In genomic region chr11:95714411-95714810, GRCm38 (mm10) we compare ENCODE assay signal across 8 mouse cellular contexts. TPM values are rescaled to one million over a fixed set of nuclear protein-coding genes. Genes with fewer than 3 reads are reported as not detected.
DNase-seq lines count a peak whose midpoint lies in the region; ATAC-seq and TF ChIP-seq lines count a peak whose summit lies in the region.

No protein-coding gene starts in this region.

- peak overlapping the region; percentile 87 for H3K27ac ChIP-seq in MEL (ENCODE audit: control insufficient read depth, low read depth, low read length)
- peak overlapping the region; percentile 99; the same call in 1 of the 2 replicates for H3K27ac ChIP-seq in hindbrain, embryonic 12.5 days
- peak overlapping the region; percentile 95 for H3K27ac ChIP-seq in midbrain, embryonic 15.5 days

- 41% methylated on average over 7 of the region's 7 CpGs for WGBS in hindbrain, embryonic 12.5 days
- 28% methylated on average over 7 of the region's 7 CpGs for WGBS in midbrain, embryonic 15.5 days

- H3K79me2 ChIP-seq in MEL (ENCODE audit: control insufficient read depth, insufficient read depth, low read length, poor library complexity) = peaks cover 60% of the 10 kb centered on the region

- peak overlapping the region; percentile 86 to 91 for H3K4me3 ChIP-seq in MEL (ENCODE audit: control insufficient read depth in 1 of 2, insufficient read depth in 1 of 2, low read depth in 2 of 2, low read length in 2 of 2)
- peak overlapping the region; percentile 94 for H3K4me3 ChIP-seq in hindbrain, embryonic 12.5 days
- H3K4me3 ChIP-seq in midbrain, embryonic 15.5 days = peak overlapping the region; percentile 84

- peak; percentile 4 for DNase-seq in embryo, embryonic 9.5 days (ENCODE audit: extremely low spot score)
- no peak for DNase-seq in embryo, embryonic 10.5 days (ENCODE audit: low spot score)
- peak; percentile 60 for DNase-seq in MEL (ENCODE audit: low read depth, low spot score)
- no peak for DNase-seq in yolk sac, embryonic 10.5 days (ENCODE audit: low spot score)
- no peak for DNase-seq in adrenal gland, adult 18-20 months (ENCODE audit: low spot score in 2 of 2)
- no peak for DNase-seq in layer of hippocampus, postnatal 14 days (ENCODE audit: low spot score in 2 of 2)

- TF ChIP-seq RAD21 in MEL (IDR thresholded peaks at IDR 0.05; ENCODE audit: low read depth, low read length) = no peak

- no peaks in the 10 kb centered on the region for H3K27me3 ChIP-seq in MEL (ENCODE audit: control insufficient read depth in 1 of 2, insufficient read depth in 2 of 2, low read length in 2 of 2)
- H3K27me3 ChIP-seq in hindbrain, embryonic 12.5 days = no peaks in the 10 kb centered on the region
- H3K27me3 ChIP-seq in midbrain, embryonic 15.5 days (replicated peaks) = no peaks in the 10 kb centered on the region

- no peak for TF ChIP-seq POLR2A in MEL (IDR thresholded peaks at IDR 0.05; ENCODE audit: control insufficient read depth in 1 of 2, insufficient read depth in 1 of 2, low read depth in 1 of 2, low read length in 2 of 2, poor library complexity in 1 of 2)

- H3K4me1 ChIP-seq in MEL (ENCODE audit: control insufficient read depth in 1 of 2, insufficient read depth in 2 of 2, low read length in 2 of 2) = peaks cover 16 to 34% of the 10 kb centered on the region in 2 experiments
- peaks cover 25% of the 10 kb centered on the region for H3K4me1 ChIP-seq in hindbrain, embryonic 12.5 days
- H3K4me1 ChIP-seq in midbrain, embryonic 15.5 days = peaks cover 34% of the 10 kb centered on the region

- H3K9ac ChIP-seq in MEL (ENCODE audit: control insufficient read depth, low read depth, low read length, poor library complexity, severe bottlenecking) = peak overlapping the region; percentile 93
- H3K9ac ChIP-seq in hindbrain, embryonic 12.5 days = peak overlapping the region; percentile 97
- peak overlapping the region; percentile 80 for H3K9ac ChIP-seq in midbrain, embryonic 15.5 days

- TF ChIP-seq EP300 in MEL (IDR thresholded peaks at IDR 0.05; ENCODE audit: low read depth in 1 of 2, low read length in 2 of 2) = 0 out of 4 replicates have a peak, but pooled peaks of 1 of the 2 experiments have one; percentile 0

- H3K36me3 ChIP-seq in MEL (ENCODE audit: control insufficient read depth in 1 of 2, insufficient read depth in 2 of 2, low read length in 2 of 2) = peaks cover 4 to 44% of the 10 kb centered on the region in 2 experiments; a peak in 3 of 4 replicates
- no peaks in the 10 kb centered on the region for H3K36me3 ChIP-seq in hindbrain, embryonic 12.5 days
- H3K36me3 ChIP-seq in midbrain, embryonic 15.5 days (replicated peaks) = no peaks in the 10 kb centered on the region

- H3K4me2 ChIP-seq in hindbrain, embryonic 12.5 days (replicated peaks) = peak overlapping the region; percentile 86
- H3K4me2 ChIP-seq in midbrain, embryonic 15.5 days = peak overlapping the region; percentile 67

- no peak for TF ChIP-seq CTCF in MEL (IDR thresholded peaks at IDR 0.05 in 2 of 3, conservative IDR thresholded peaks at IDR 0.05 in 1 of 3; ENCODE audit: control insufficient read depth in 1 of 3, insufficient read depth in 1 of 3, low read depth in 2 of 3, low read length in 3 of 3, poor library complexity in 1 of 3, severe bottlenecking in 1 of 3)

- ATAC-seq in hindbrain, embryonic 12.5 days (ENCODE audit: low FRiP score) = no peak
- no peak for ATAC-seq in midbrain, embryonic 15.5 days (replicated peaks)

- H3K9me3 ChIP-seq in MEL (replicated peaks; ENCODE audit: insufficient read depth, low read length) = no peaks in the 10 kb centered on the region
- H3K9me3 ChIP-seq in hindbrain, embryonic 12.5 days (replicated peaks) = no peaks in the 10 kb centered on the region
- no peaks in the 10 kb centered on the region for H3K9me3 ChIP-seq in midbrain, embryonic 15.5 days

TF ChIP-seq in MEL, 35 proteins besides CTCF, POLR2A, EP300 and RAD21:
- TF ChIP-seq RCOR1 (IDR thresholded peaks at IDR 0.05; ENCODE audit: low read depth, low read length) (no peak), GATA1 (IDR thresholded peaks at IDR 0.05; ENCODE audit: low read depth, low read length) (no peak), ZC3H11A (IDR thresholded peaks at IDR 0.05; ENCODE audit: low read depth, low read length) (no peak), CHD1 (IDR thresholded peaks at IDR 0.05; ENCODE audit: low read depth, low read length) (peak; percentile 22; the same call in 1 of the 2 replicates), GABPA (IDR thresholded peaks at IDR 0.05; ENCODE audit: low read depth, low read length) (no peak)

RNA-seq across cellular contexts. Expression of gene Zfp652, which starts 1.9 kb away (rescaled TPM):
- total RNA-seq in MEL (2012; rRNA removed) = 31.8 and 34.1 TPM in 2 replicates
- 10 to 100 TPM; 19.3 to 38.5 TPM for polyA plus RNA-seq in MEL (2012; ENCODE audit: insufficient read depth in 1 of 2, insufficient read length in 2 of 2, low read depth in 1 of 2, low replicate concordance in 2 of 2, missing spikeins in 1 of 2)
- polyA plus RNA-seq in hindbrain, embryonic 12.5 days (2016; fragmentation: Nextera tagmentation; extraction: Ambion mirVana) = 30.5 and 31.1 TPM in 2 replicates
- polyA plus RNA-seq in midbrain, embryonic 15.5 days (2015; fragmentation: Nextera tagmentation; extraction: Ambion mirVana) = 28.4 and 28.9 TPM in 2 replicates
- total RNA-seq in adrenal gland, adult 18-20 months (2021) = 10 to 100 TPM; 31.8 to 40.5 TPM
- 10 to 100 TPM; 48.7 to 49.6 TPM for total RNA-seq in layer of hippocampus, postnatal 14 days (2021)

RNA-seq across cellular contexts. Expression of gene B130006D01Rik, which starts 9.0 kb away (rescaled TPM):
- total RNA-seq in MEL (2012; rRNA removed) = 0.59 and 0.73 TPM in 2 replicates
- polyA plus RNA-seq in MEL (2012; ENCODE audit: insufficient read depth in 1 of 2, insufficient read length in 2 of 2, low read depth in 1 of 2, low replicate concordance in 2 of 2, missing spikeins in 1 of 2) = under 1 TPM in 1 of 2 experiments, not detected in 1; 0.11 TPM
- polyA plus RNA-seq in hindbrain, embryonic 12.5 days (2016; fragmentation: Nextera tagmentation; extraction: Ambion mirVana) = 1.4 and 1.8 TPM in 2 replicates
- 1.1 and 1.7 TPM in 2 replicates for polyA plus RNA-seq in midbrain, embryonic 15.5 days (2015; fragmentation: Nextera tagmentation; extraction: Ambion mirVana)
- total RNA-seq in adrenal gland, adult 18-20 months (2021) = under 1 TPM; 0.46 to 0.51 TPM
- total RNA-seq in layer of hippocampus, postnatal 14 days (2021) = 1 to 10 TPM; 1.4 to 2.0 TPM

RNA-seq across cellular contexts. Expression of gene Phb, which starts 47.7 kb away (rescaled TPM):
- 784 and 788 TPM in 2 replicates for total RNA-seq in MEL (2012; rRNA removed)
- 100 to 1,000 TPM in 1 of 2 experiments, not detected in 1; 302 TPM for polyA plus RNA-seq in MEL (2012; ENCODE audit: insufficient read depth in 1 of 2, insufficient read length in 2 of 2, low read depth in 1 of 2, low replicate concordance in 2 of 2, missing spikeins in 1 of 2)
- 186 and 188 TPM in 2 replicates for polyA plus RNA-seq in hindbrain, embryonic 12.5 days (2016; fragmentation: Nextera tagmentation; extraction: Ambion mirVana)
- 166 and 185 TPM in 2 replicates for polyA plus RNA-seq in midbrain, embryonic 15.5 days (2015; fragmentation: Nextera tagmentation; extraction: Ambion mirVana)
- 100 to 1,000 TPM; 319 to 350 TPM for total RNA-seq in adrenal gland, adult 18-20 months (2021)
- 100 to 1,000 TPM in 1 of 2 experiments, 10 to 100 TPM in 1; 88.1 to 119 TPM for total RNA-seq in layer of hippocampus, postnatal 14 days (2021)

Comparison
In these comparisons a context has a peak if more than half of its experiments do, and no peak if none do; other contexts are left out.
1. DNase-seq: peak in embryo, embryonic 9.5 days (single experiment) and MEL (single experiment); none in embryo, embryonic 10.5 days (single experiment), yolk sac, embryonic 10.5 days (single experiment), adrenal gland, adult 18-20 months (0 of 2) and layer of hippocampus, postnatal 14 days (0 of 2).
2. Peak in every context shown above with its lines, with median percentiles within 50 percentile points of each other: H3K27ac ChIP-seq, H3K4me3 ChIP-seq and H3K9ac ChIP-seq.